Mouse (Mus musculus) G1E (cell line): ENCODE measurements around the gene Prkcg.

Experiments
- CTCF ChIP-seq: IDR thresholded peaks from 2 replicates; pipeline ENCODE4 v1.5.1; 2012; ENCODE audit warnings: low read depth, low read length, inconsistent platforms, mixed read lengths
- GATA2 ChIP-seq: IDR thresholded peaks from 2 replicates; pipeline ENCODE4 v1.6.1; 2012; ENCODE audit warnings: low read depth, low read length, inconsistent platforms, borderline replicate concordance
- TAL1 ChIP-seq: conservative IDR thresholded peaks from 2 replicates; pipeline ENCODE4 v1.6.1; 2012; ENCODE audit warnings: low read depth, low read length, inconsistent platforms, mixed read lengths

GRCm38 (mm10) chr7:3345301-3345700, 56.3 kb downstream of the Prkcg start:
- TF ChIP-seq CTCF = no peak
- TF ChIP-seq GATA2 = no peak
- TF ChIP-seq TAL1 = no peak
